Mouse (Mus musculus) liver, adult 2 months (tissue): ENCODE results near the gene Eef2k.

Source experiments
- CTCF ChIP-seq: fragments of 200-500 bp; IDR thresholded peaks from 2 replicates; pipeline ENCODE4 v1.5.1; 2011; ENCODE audit warnings: low read depth, low read length, control low read depth
- POLR2A ChIP-seq: fragments of 200-500 bp; IDR thresholded peaks from 2 replicates; pipeline ENCODE4 v1.6.1; 2011; ENCODE audit warnings: low read length, control low read depth; ENCODE audit not compliant: insufficient read depth; ENCODE audit errors: extremely low read depth

- TF ChIP-seq POLR2A (no peak), CTCF (no peak)
These were observed 6.3 kb downstream of the Eef2k start for GRCm38 (mm10) chr7:120848831-120849512.
